Mouse (Mus musculus) lung, adult 18-20 months (tissue): Measurements from ENCODE around the gene Gpr152.
"Not testable (repeated sequence)": the region's sequence is repeated elsewhere in the genome, so short reads cannot be mapped to it uniquely, and the experiment has no call there.

ENCODE experiments used
- DNase-seq, 2 experiments: peaks; one replicate each; pipeline ENCODE4 v3.0.0; 2022; ENCODE audit warnings: mixed read lengths in 2 of 2

Gpr152 gene

GRCm38 (mm10) chr19:4112063-4112960 lies 27.3 kb upstream of the Gpr152 start:
- DNase-seq = peak in 1 of 2 experiments; percentile 36

DNA sequence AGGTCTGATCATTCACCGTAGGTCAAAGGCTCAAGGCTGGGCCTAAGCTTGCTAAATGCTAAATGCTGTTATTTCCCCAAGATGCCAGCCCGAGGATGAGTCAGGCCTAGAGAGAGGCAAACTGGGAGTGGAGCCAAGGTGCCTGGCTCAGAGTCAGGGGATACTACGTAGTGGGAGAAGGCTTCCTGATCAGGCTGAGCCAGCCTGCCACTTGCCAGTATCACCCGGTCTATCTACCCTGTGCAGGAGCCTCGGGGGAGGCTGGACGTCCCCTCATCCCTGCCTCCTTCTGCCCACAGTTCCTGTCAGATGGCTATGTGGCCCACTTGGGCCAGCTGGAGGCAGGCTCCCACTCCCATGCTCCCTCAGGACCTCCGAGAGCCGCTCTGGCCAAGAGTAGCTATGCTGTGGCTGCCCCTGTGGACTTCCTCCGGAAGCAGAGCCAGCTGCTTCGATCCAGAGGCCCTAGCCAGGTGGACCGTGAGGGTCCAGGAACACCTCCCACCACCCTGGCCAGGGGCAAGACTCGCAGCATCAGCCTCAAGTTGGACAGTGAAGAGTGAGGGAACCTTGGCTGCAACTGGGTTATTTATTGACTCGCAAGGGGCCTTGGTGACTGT lies 26.3 kb upstream of the Gpr152 start:
- DNase-seq = peak; percentile 83 to 86

DNA sequence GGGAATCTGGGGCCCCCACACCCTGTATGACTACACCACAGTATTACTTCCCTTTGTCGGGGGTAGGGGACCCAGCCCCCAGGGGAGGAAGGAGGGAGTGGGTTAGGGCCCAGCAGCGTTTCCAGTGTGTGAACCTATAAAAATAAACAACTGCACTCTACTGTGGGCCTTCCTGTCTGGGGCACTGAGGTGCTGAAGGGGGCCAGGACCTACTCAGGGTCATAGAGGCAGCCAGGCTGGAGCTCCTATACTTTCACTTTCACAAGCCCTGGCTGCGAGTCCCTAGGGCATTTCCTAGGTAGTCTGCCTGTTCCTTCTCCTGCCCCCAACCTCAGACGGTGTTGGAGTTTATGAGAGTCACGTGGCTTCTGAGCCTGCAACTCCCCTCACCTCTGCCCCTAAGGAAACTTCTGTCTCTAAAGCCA lies 25.8 kb upstream of the Gpr152 start:
- peak; percentile 38 to 45 for DNase-seq

DNA sequence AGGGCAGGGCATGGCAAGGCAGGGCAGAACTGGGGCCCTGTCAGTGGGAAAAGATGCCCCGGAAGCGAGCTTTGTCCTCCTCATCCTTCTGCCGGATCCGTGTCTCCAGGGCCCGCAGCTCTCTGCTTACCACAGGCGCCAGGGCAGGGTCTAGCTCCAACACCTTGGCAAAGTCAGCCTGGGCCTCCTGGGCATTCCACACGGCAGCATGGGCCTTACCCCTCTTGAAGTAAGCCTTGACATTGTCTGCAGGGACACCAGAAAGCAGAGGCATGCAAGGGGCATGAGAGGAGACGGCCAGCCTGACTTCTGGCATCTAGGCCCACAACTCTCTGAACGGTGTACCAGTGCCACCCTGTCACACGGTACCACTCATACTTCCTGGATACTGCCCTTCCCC lies 25.0 kb upstream of the Gpr152 start:
- DNase-seq = no peak

DNA sequence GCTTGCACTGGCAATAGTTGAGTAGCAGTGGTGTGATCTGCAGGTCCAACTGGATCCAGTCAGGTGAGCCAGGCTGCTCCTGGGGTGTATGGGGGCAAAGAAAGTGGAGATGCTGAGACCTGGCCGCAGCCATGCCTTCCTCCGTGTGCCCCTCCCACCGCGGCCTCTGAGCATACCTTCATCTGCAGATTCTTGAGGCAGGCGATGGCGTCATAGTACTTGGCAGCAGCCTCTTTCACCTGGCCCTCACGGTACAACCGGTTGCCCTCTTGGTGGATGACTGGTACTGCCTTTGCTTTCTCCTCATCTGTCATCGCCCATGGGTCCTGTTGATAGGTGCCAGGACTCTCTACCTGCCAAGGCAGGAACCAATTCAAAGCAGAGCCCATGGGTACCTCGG lies 24.4 kb upstream of the Gpr152 start:
- DNase-seq = no peak

DNA sequence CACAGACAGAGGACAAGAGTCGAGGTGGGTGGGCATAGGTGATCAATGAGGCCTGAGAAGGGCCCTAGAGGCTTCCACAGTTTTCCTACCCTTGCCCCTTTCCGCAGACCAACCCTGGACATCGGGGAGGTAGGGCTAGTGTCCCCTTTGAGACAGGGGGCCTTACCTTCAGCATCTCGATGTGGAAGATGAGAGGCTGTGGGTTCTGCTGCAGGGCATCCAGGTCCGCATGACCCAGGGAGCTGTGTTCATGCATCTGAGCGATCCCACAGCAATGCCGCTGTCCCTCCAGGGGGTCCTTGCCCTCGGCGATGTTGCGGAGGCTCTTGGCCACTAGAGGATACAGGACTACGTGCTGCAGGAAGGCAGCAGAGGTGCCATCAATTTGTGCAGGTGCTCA lies 23.8 kb upstream of the Gpr152 start:
- no peak for DNase-seq

DNA sequence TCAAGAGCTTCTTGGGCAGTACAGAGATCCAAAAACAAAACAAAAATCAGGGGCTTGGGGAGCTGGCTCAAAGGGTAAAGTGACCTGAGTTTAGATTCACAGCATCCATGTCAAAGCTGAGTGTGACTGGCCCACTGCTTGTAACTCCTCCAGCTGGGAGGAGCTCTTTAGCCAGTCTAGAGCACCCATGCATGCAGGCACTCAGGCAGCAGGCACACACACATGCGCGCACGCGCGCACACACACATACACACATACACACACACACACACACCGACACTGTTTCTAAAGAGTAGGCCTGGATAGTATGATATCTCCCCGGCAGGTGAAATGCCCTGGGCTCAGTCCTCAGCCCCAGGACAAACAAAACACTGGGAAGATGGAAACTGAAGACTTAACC lies 22.6 kb upstream of the Gpr152 start:
- no peak for DNase-seq

DNA sequence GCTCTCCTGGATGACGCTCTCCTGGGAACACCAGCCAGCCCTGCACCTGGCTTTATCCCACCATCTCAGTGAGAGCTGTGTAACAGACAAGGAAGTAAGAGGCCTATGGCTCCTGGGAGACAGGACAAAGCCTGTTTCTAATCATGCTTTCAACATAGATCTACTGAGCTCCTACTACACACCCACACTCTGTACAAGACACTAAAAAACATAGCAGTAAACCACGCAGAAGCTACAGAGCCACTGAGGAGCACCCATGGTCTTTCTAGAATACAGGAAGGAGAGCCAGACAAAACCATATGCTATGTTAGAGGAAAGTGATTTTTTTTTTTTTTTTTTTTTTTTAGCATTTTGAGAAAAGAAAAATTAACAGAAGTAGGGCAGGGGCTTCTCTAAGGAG lies 21.2 kb upstream of the Gpr152 start:
- DNase-seq = no peak

DNA sequence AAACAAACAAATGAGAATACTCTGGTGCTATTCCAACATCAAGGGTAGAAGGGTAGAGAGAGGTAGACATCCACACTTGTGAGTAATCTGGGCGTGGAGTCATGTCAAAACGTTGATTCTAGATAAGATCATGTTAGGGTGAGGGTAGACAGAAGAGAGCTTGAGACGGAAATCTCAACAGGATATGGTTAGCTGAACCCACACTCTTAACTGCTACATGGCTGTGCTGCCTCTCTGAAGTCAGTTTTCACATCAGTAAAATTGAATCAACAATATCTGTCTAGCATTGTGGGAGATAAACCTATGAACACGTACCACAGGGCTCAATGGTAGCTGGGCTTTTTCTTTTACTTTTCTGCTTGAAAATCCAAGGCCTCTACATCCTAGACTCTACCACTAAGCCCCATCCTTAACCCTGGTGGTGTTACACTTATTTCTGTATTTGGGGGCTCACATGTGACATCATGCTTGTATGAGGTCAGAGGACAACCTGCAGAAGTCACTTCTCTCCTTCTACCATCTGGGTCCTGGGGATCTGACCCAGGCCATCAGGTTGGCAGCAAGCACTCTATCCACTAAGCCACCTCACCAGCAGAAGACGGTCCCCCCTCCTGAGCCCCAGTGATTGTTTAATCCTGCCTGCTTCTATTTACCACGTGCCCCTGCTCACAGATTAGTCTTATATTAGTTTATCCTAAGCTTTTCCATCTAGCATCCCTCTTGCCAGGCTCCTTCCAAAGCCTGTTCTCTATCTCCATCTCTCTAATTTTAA lies 19.7 kb upstream of the Gpr152 start:
- no peak for DNase-seq

DNA sequence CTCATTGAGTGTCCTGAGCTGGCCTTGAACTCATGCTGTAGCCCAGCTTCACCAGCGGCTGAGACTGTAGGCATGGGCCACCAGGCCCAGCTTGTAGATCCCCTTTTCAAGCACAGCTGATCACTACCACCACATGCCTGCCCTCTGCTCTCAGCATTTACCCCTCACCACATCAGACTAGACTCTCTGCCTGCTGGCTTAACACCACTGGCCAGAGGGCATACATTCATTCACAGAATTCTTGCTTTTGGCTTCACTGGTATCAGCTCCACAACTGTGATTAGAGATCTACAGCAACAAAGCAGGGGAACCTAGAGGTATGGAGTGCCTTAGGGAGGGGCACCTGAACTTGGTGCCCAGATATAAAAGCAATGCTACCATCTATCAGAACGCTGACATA lies 19.1 kb upstream of the Gpr152 start:
- DNase-seq = no peak

DNA sequence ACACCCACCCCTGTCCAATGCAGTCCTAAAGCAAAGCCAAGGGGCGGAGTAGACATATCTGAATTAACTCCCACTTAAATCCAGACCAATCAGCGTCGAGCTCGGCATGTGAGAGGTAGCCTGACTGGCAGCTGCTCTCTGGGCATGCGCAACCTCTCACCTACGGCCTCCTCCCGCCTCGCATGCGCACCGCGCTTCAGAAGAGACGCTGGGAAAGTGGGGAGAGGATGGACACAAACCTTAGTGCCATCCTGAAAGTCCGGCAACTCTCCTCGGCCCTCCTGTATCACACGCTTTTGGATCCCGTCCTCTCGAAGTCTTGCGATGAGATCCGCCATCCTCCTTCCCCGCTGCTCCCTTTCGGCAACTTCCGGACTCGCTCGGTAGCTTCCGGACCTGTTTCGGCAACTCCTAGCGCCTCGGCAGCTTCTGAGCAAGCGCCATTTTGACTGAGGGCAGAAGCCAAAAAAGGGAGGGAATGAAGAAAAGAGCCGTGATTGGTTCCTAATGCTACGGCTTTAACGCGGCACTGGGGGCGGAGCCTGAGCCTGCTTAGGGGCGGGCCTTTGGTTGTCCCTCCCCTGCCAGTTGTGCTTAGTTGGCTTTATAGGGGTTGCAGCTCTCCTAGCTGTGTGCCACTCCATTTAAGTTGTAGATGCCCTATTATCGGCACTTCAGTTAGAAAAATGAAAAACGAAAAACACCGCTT lies 18.3 kb upstream of the Gpr152 start:
- DNase-seq = peak; percentile 98 to 99

- DNase-seq = not testable (repeated sequence)
These were observed 17.7 kb upstream of the Gpr152 start for GRCm38 (mm10) chr19:4121896-4122295.

DNA sequence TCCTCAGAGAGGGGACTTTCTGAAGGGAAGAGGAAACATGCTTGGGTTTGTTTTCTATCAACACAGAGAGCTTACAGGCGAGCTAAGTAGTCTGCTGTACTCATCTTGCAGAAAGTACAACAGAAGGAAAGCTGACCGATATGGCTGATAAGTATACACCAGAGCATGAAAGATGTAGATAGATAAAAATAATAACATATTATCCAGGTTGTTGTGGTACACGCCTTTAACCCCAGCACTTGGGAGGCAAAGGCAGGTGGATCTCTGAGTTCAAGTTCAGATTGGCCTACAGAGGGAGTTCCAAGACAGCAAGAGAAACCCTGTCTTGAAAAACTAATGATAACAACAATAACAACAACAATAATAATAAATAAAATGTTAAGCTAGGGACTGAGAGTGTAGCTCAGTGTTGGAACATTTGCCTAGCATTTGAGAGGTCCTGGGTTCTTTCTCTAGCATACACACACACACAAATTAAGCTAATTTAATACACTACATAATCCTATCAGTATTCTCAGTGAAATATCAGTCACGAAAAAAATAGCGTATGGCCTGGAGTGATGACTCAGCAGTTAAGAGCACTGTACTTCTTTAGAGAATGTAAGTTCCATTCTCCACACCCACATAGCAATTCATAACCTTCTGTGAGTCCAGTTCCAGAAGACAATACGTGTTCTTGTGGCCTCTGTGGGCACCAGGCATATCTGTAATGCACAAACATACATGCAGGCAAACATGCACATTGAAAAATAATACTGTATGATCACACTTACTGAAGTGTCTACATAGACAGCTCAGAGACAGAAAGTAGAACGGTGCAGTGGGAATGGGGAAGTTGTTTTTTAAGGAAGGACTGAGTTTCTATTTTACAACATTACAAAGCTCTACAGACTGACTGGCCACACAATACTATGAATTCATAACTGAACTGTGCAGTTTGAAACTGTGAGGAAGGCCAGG lies 16.9 kb upstream of the Gpr152 start:
- no peak for DNase-seq

- DNase-seq = no peak
These were observed 15.2 kb upstream of the Gpr152 start for GRCm38 (mm10) chr19:4124432-4124831.

DNA sequence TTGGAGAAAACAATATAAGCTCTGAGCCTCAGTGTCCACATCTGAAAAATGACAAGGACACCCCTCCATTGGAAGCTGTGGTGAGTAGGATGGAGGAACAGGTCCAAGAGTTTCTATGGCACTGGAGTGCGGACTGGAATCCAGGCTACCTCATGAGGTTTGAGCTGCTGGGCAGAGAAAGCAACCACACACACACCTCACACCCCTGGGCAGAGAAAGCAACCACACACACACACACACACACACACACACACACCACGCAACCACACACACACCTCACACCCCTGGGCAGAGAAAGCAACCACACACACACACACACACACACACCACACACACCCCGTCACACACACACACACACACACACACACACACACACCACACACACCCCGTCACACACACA lies 14.3 kb upstream of the Gpr152 start:
- DNase-seq = not testable (repeated sequence)

DNA sequence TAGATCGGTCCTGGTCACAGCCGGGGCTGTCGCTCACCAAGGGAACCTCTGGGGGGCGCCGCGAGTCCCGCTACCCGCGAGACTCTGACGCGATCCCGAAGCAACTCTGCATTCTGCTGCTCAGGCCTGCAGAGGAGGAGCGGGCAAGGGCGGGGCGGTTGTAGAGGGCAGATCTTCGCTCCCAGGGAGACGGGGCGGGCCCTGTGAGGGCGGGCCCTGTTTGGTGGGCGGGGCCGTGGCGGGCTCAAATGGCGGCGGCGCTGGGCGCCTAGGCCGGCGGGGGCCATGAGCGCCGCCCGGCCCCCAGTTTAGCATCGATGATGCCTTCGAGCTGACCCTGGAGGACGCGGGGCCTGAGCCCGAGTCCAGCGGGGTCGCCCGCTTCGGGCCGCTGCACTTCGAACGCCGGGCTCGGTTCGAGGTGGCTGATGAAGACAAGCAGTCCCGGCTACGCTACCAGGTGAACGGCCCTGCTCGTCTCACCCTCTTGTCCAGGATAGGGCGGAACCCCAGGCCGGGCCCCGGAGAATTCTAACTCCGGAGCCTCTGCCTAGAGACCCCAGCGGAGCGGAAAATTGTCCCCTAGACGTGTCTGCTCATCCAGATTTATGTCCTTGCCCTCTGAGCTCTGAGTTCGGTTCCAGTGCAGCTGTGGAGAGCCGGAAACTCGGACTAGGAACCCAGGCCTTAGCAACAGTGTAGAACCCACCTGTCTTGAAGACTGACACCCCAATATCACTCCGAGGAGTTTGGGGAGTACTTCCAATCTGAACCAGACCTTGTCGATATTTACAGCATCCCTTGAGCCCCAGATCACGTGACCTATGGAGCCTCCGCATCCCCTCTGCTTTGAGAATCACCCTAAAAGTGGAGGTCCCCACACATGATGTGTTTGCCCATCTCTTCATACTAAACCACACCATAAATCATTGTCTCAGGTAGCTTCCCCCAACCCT lies 13.6 kb upstream of the Gpr152 start, which contains the start of gene Aip:
Aip (minus strand) TSS at position 118 of the 956 bp plus-strand sequence.
- DNase-seq = peak; percentile 99

- peak; percentile 62 to 64 for DNase-seq
These were observed 12.7 kb upstream of the Gpr152 start for GRCm38 (mm10) chr19:4126759-4127495.

DNA sequence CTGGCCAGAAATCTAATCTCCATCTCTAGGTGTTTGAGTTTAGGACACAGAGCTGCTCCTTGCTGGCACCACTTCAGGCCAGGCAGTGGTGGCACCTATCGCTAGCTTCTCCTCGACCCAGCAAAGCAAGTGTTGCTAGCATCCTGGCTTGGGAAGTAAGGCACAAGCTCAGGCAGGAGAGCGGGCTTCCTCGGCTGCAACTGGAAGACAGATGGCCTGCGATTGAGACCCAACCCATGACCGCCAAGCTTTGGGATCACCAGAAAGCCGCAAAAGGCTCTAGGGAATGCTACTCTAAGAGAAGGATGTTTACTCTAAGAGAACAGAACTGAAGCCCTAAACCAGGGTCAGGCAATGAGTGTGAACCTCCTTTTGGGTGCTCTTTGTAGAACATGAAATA lies 10.1 kb upstream of the Gpr152 start:
- DNase-seq = no peak

DNA sequence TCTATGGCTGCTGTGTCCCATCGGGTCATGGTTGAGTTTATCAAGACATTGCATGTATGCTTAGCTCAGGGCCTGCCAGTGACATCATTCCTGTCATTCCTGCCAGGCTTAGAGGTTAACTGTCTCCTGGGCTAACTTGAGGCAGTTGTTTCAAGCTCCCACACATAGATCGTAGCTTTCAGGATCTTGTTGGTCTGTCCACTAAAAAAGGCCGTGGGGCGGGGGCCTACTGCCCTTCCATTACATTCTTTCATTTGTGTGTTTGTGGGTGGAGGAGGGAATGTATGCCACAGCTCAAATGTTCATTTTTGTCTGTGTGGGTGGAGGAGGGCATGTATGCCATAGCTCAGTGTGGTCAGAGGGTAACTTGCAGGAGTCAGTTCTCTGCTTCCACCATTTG lies 9.5 kb upstream of the Gpr152 start:
- no peak for DNase-seq

- no peak for DNase-seq
These were observed 8.5 kb upstream of the Gpr152 start for GRCm38 (mm10) chr19:4131075-4131474.
